Mouse (Mus musculus) midbrain, embryonic 15.5 days (tissue): ENCODE measurements around the gene Spesp1. TPM values are rescaled to one million over a fixed set of nuclear protein-coding genes. Genes with fewer than 3 reads are reported as not detected.

ENCODE experiments used
- ATAC-seq: fragments of 200-750 bp; cut with Nextera tagmentation; replicated peaks from 2 replicates; pipeline ENCODE4 v1.8.0; 2017; ENCODE audit warnings: moderate TSS enrichment
- H3K27ac ChIP-seq: fragments of 300-500 bp; sonication (generic); 2 replicates; pipeline ENCODE4 v1.5.1; 2015; ENCODE audit warnings: mild to moderate bottlenecking, inconsistent platforms
- H3K27me3 ChIP-seq: fragments of 300-500 bp; sonication (generic); replicated peaks from 2 replicates; pipeline ENCODE4 v1.6.1; 2015; ENCODE audit warnings: inconsistent platforms
- H3K36me3 ChIP-seq: fragments of 300-500 bp; sonication (generic); replicated peaks from 2 replicates; pipeline ENCODE4 v1.6.1; 2015; ENCODE audit warnings: inconsistent platforms
- H3K4me1 ChIP-seq: fragments of 300-500 bp; sonication (generic); 2 replicates; pipeline ENCODE4 v1.6.1; 2015; ENCODE audit warnings: inconsistent platforms
- H3K4me2 ChIP-seq: fragments of 300-500 bp; sonication (generic); 2 replicates; pipeline ENCODE4 v1.6.1; 2015; ENCODE audit warnings: inconsistent platforms, mild to moderate bottlenecking, moderate library complexity
- H3K4me3 ChIP-seq: fragments of 300-500 bp; sonication (generic); 2 replicates; pipeline ENCODE4 v1.5.1; 2015; ENCODE audit warnings: mild to moderate bottlenecking, inconsistent platforms
- H3K9ac ChIP-seq: fragments of 300-500 bp; sonication (generic); 2 replicates; pipeline ENCODE4 v1.6.1; 2015; ENCODE audit warnings: mild to moderate bottlenecking, inconsistent platforms
- H3K9me3 ChIP-seq: fragments of 300-500 bp; sonication (generic); 2 replicates; pipeline ENCODE4 v1.6.1; 2016; ENCODE audit warnings: inconsistent platforms
- WGBS: fragments of 180-500 bp; shearing (Covaris S2); methylation state at CpG from one replicate; pipeline ENCODE4 v1.1.7; 2015; ENCODE audit warnings: mixed read lengths; 5-methylcytosine and 5-hydroxymethylcytosine counted together
- polyA plus RNA-seq: library from polyadenylated mRNA; unstranded; fragments of >200 nt; fragmentation: Nextera tagmentation; extraction: Ambion mirVana; gene quantifications from 2 replicates; pipeline ENCODE4 v1.2.1, GENCODE M21; 2015

Gene Spesp1
- polyA plus RNA-seq, 1 experiment from 2014 or later, result not detected

DNA sequence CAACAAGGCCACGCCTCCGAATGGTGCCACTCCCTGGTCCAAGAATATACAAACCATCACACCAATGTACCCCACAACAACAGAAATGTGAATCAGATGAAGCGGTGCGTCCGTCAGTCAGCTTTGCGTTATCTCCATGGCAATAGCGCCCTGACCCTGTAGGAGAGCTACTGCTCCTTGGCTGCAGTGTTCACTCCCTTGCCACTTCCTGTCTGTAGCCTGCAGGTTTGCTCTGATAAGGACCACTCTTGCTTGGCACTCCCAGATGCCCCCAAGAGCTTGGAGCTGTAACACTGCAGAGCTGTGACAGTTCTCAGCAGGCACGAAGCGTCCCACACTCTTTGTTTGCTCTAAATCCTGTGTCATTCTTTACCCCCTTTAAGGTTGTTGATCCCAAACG is 16.7 kb downstream of the Spesp1 start:
- 81% methylated on average over 10 of the region's 10 CpGs for WGBS
- Histone ChIP-seq H3K4me1 (no peaks in the 10 kb centered on the region), H3K4me2 (no peak overlapping the region), H3K9me3 (no peaks in the 10 kb centered on the region), H3K9ac (no peak overlapping the region), H3K27me3 (no peaks in the 10 kb centered on the region), H3K4me3 (no peak overlapping the region), H3K36me3 (no peaks in the 10 kb centered on the region), H3K27ac (no peak overlapping the region)
- ATAC-seq, result no peak

- no peaks in the 10 kb centered on the region for H3K27me3 ChIP-seq
- ATAC-seq, result no peak
- H3K9me3 ChIP-seq, result no peaks in the 10 kb centered on the region
- H3K4me2 ChIP-seq, result no peak overlapping the region
- H3K36me3 ChIP-seq, result no peaks in the 10 kb centered on the region
- no peak overlapping the region for H3K27ac ChIP-seq
- no peak overlapping the region for H3K9ac ChIP-seq
- no peaks in the 10 kb centered on the region for H3K4me1 ChIP-seq
- no peak overlapping the region for H3K4me3 ChIP-seq
- 63% methylated on average over 5 of the region's 5 CpGs for WGBS
These were observed 18.4 kb downstream of the Spesp1 start for GRCm38 (mm10) chr9:62263652-62264051.

DNA sequence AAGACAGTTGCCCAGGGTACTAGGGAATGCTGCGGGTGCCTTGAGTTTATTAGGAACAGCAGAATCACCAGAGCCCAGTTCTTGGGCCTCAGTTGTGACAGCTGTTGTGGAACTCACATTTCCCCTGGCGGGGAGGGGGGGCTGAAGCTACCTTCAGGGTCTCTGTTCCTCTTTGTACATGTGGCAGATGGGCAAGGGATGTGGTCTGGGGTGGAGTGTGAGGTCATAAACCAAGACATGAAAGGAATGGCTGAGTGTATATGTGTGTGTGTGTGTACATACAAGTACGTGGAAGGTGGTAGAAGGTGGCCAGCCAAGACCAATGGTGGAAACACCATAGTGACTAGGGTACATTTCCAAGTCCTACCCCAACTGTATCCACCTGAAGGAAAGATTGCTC is 20.6 kb downstream of the Spesp1 start:
- 87% methylated on average over 3 of the region's 3 CpGs for WGBS
- no peak overlapping the region for H3K27ac ChIP-seq
- no peak for ATAC-seq
- H3K4me2 ChIP-seq, result no peak overlapping the region
- no peak overlapping the region for H3K9ac ChIP-seq
- H3K9me3 ChIP-seq, result no peaks in the 10 kb centered on the region
- H3K4me1 ChIP-seq, result peaks cover 3% of the 10 kb centered on the region; the same call in 1 of the 2 replicates
- H3K36me3 ChIP-seq, result no peaks in the 10 kb centered on the region
- H3K4me3 ChIP-seq, result no peak overlapping the region
- no peaks in the 10 kb centered on the region for H3K27me3 ChIP-seq

DNA sequence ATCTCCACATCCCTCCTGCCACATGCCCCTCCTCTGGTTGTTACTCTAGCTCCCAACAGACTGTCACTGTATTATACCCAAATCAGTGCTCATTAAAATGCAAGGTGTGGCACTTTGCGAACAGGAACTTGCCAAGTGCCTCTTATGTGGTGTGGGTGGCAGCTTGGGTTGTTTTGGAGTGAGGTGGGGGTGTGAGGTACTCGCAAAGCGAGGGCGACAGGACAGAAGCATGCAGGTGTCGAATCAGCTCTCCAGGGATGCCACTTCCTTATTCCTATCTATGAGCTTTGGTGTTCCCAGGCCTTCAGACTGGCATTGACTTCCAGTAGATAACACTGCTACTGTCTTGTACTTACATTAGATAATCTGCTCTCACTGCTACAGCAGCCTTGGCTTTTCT is 21.0 kb downstream of the Spesp1 start:
- Histone ChIP-seq H3K4me1 (peaks cover 7% of the 10 kb centered on the region; the same call in 1 of the 2 replicates), H3K36me3 (no peaks in the 10 kb centered on the region), H3K27ac (no peak overlapping the region), H3K4me3 (no peak overlapping the region), H3K4me2 (no peak overlapping the region), H3K9ac (no peak overlapping the region), H3K9me3 (no peaks in the 10 kb centered on the region), H3K27me3 (no peaks in the 10 kb centered on the region)
- no peak for ATAC-seq
- WGBS, result 85% methylated on average over 5 of the region's 5 CpGs

GRCm38 (mm10) chr9:62258005-62258404 is 24.0 kb downstream of the Spesp1 start:
- ATAC-seq, result no peak
- WGBS, result 85% methylated on average over 11 of the region's 11 CpGs

DNA sequence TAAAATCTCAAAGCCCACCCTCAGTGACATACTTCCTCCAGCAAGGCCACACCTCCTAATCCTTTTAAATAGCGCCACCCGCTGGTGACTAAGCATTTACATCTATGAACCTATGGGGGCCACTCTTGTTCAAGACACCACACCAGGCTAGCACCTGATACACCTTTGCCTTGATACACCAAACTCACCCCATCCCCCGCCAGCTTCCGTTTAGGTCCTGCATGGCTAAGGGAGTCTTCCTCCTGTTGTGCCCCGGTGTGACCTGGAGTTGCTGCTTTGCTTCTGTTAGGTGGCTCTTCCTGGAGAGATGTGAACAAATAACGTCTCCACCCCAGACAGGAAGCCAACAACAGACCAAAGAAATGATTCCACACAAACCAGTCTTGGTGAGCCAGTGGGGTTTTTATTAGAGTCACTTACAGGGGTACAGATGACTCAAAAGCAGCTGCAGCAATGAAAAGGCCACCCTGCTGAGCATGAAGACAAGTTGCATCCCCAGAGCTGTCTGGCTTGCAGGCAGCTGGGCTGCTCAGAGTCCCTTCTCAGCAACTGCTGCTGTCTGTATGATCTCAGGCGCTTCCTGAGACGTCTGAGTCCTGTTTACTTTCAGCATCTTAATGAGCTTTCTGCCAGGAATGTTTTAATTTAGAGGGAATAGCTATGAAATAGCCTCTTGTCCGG is 26.0 kb downstream of the Spesp1 start:
- no peaks in the 10 kb centered on the region for H3K36me3 ChIP-seq
- no peak overlapping the region for H3K27ac ChIP-seq
- no peak overlapping the region for H3K9ac ChIP-seq
- no peaks in the 10 kb centered on the region for H3K27me3 ChIP-seq
- H3K4me3 ChIP-seq, result no peak overlapping the region
- H3K9me3 ChIP-seq, result no peaks in the 10 kb centered on the region
- H3K4me1 ChIP-seq, result peaks cover 9% of the 10 kb centered on the region; the same call in 1 of the 2 replicates
- 58% methylated on average over 9 of the region's 9 CpGs for WGBS
- no peak overlapping the region for H3K4me2 ChIP-seq
- ATAC-seq, result no peak

More at GRCm38 (mm10) chr9:62258005-62258404, 24.0 kb downstream of the Spesp1 start:
- Histone ChIP-seq H3K27ac (no peak overlapping the region), H3K4me1 (peaks cover 9% of the 10 kb centered on the region; the same call in 1 of the 2 replicates), H3K9ac (no peak overlapping the region), H3K4me2 (no peak overlapping the region), H3K9me3 (no peaks in the 10 kb centered on the region), H3K4me3 (no peak overlapping the region), H3K36me3 (no peaks in the 10 kb centered on the region), H3K27me3 (no peaks in the 10 kb centered on the region)

- H3K27me3 ChIP-seq, result no peaks in the 10 kb centered on the region
- no peak overlapping the region for H3K9ac ChIP-seq
- H3K36me3 ChIP-seq, result no peaks in the 10 kb centered on the region
- H3K4me3 ChIP-seq, result no peak overlapping the region
- 31% methylated on average over 3 of the region's 3 CpGs for WGBS
- H3K4me2 ChIP-seq, result no peak overlapping the region
- H3K4me1 ChIP-seq, result peaks cover 9% of the 10 kb centered on the region; the same call in 1 of the 2 replicates
- no peak for ATAC-seq
- H3K27ac ChIP-seq, result no peak overlapping the region
- H3K9me3 ChIP-seq, result no peaks in the 10 kb centered on the region
These were observed 28.1 kb downstream of the Spesp1 start for GRCm38 (mm10) chr9:62253736-62254443.

- no peaks in the 10 kb centered on the region for H3K9me3 ChIP-seq
- 0 out of 2 replicates have a peak, but pooled peaks cover 2% of the 10 kb centered on the region for H3K4me1 ChIP-seq
- WGBS, result 94% methylated on average over 4 of the region's 4 CpGs
- ATAC-seq, result no peak
- H3K36me3 ChIP-seq, result no peaks in the 10 kb centered on the region
- H3K4me3 ChIP-seq, result no peak overlapping the region
- no peak overlapping the region for H3K9ac ChIP-seq
- no peaks in the 10 kb centered on the region for H3K27me3 ChIP-seq
- H3K4me2 ChIP-seq, result no peak overlapping the region
- no peak overlapping the region for H3K27ac ChIP-seq
These were observed 31.7 kb downstream of the Spesp1 start for GRCm38 (mm10) chr9:62250296-62250695.

- Histone ChIP-seq H3K36me3 (no peaks in the 10 kb centered on the region), H3K27me3 (no peaks in the 10 kb centered on the region), H3K4me2 (no peak overlapping the region), H3K4me3 (no peak overlapping the region), H3K9me3 (no peaks in the 10 kb centered on the region), H3K4me1 (peaks cover 8% of the 10 kb centered on the region), H3K9ac (no peak overlapping the region), H3K27ac (peak overlapping the region; percentile 60)
- WGBS, result 62% methylated on average over 4 of the region's 4 CpGs
- ATAC-seq, result no peak
These were observed 35.5 kb downstream of the Spesp1 start for GRCm38 (mm10) chr9:62246380-62246942.

DNA sequence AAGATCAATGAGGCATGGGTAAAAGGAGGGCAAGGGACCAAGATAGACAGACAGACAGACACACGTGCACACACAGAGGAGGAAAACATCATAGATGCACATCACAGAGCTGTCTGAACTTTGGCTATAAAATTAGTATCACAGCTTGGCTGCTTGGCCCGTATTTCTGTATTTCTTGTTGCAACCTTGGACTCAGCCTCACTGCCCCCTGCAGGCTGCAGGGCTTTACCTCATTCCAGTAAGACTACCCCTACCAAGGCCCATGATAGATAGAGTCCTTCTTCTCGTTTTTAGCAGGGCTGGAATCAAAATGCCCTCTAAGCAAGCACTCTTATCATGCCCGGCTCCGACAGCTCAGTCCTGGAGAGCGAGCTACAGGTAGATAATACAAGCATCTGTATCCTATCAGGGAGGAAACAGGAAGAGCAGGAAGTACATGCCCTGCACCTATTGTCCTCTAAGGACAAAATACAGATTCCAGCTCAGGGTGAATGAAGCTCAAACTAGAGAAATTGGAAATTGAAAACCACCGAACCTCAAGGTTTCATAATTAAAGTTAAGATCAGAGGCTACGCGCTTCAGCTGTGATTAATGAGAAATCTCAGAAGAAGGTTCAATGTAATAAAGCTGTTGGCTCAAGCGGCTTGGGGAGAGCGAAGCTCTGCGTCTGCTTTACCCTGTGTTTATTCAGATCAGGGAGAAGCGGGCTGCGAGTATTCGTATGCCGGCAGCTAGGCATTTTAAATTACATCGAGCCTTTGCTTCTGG is 36.2 kb downstream of the Spesp1 start:
- H3K4me1 ChIP-seq, result peaks cover 8% of the 10 kb centered on the region
- no peak overlapping the region for H3K4me2 ChIP-seq
- H3K27ac ChIP-seq, result peak overlapping the region; percentile 60
- no peak overlapping the region for H3K9ac ChIP-seq
- 55% methylated on average over 17 of the region's 17 CpGs for WGBS
- no peaks in the 10 kb centered on the region for H3K36me3 ChIP-seq
- no peaks in the 10 kb centered on the region for H3K9me3 ChIP-seq
- no peaks in the 10 kb centered on the region for H3K27me3 ChIP-seq
- H3K4me3 ChIP-seq, result no peak overlapping the region
- peak; percentile 50 for ATAC-seq

- 0 out of 2 replicates have a peak, but pooled peaks have one; percentile 52 for ATAC-seq
- WGBS, result 50% methylated on average over 3 of the region's 3 CpGs
These were observed 37.4 kb downstream of the Spesp1 start for GRCm38 (mm10) chr9:62244612-62245010.

More at GRCm38 (mm10) chr9:62244612-62245010, 37.4 kb downstream of the Spesp1 start:
- no peak overlapping the region for H3K9ac ChIP-seq
- no peaks in the 10 kb centered on the region for H3K27me3 ChIP-seq
- 0 out of 2 replicates have a peak overlapping the region, but pooled peaks have one; percentile 8 for H3K4me2 ChIP-seq
- H3K27ac ChIP-seq, result no peak overlapping the region
- no peak overlapping the region for H3K4me3 ChIP-seq
- no peaks in the 10 kb centered on the region for H3K9me3 ChIP-seq
- peaks cover 8% of the 10 kb centered on the region for H3K4me1 ChIP-seq
- no peaks in the 10 kb centered on the region for H3K36me3 ChIP-seq
